Mouse (Mus musculus) G1E (cell line): ENCODE data around the gene Hapln3.

Source experiments
- CTCF ChIP-seq: IDR thresholded peaks from 2 replicates; pipeline ENCODE4 v1.5.1; 2012; ENCODE audit warnings: low read depth, low read length, inconsistent platforms, mixed read lengths
- GATA1 ChIP-seq: IDR thresholded peaks from 2 replicates; pipeline ENCODE4 v1.6.1; 2012; ENCODE audit warnings: borderline replicate concordance, low read length, inconsistent platforms, mixed read lengths
- GATA2 ChIP-seq: IDR thresholded peaks from 2 replicates; pipeline ENCODE4 v1.6.1; 2012; ENCODE audit warnings: low read depth, low read length, inconsistent platforms, borderline replicate concordance
- TAL1 ChIP-seq: conservative IDR thresholded peaks from 2 replicates; pipeline ENCODE4 v1.6.1; 2012; ENCODE audit warnings: low read depth, low read length, inconsistent platforms, mixed read lengths

DNA sequence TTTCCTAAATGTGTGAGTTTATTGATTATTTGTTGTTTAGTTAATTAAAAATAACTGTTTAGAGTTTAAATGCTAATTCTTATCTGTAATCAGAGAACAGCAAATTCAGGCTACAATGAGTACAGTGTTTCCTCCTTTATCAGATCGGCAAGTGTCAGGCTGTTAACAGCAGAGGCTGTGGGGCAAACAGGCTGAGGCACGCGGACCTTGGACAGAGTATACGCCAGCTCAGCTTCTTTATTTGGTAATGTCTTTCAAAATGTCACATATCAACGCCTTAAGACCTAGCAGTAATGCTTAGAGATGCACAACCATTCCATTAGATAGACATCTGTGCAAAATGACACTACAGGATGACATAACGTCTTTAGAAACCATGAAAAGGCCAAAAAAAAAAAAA, 18.7 kb upstream of the Hapln3 start:
- TF ChIP-seq CTCF, result no peak
- no peak for TF ChIP-seq GATA2
- TF ChIP-seq GATA1, result no peak
- no peak for TF ChIP-seq TAL1
